Mouse (Mus musculus) ES-E14 (cell line): Measurements from ENCODE around the gene Galns. TPM values are rescaled to one million over a fixed set of nuclear protein-coding genes. Genes with fewer than 3 reads are reported as not detected.

ENCODE experiments used
- DNase-seq: peaks from one replicate; pipeline ENCODE4 v3.0.0-alpha.2; 2013; ENCODE audit warnings: low read depth, low spot score
- H3K27ac ChIP-seq: 2 replicates; pipeline ENCODE4 v1.5.1; 2012; ENCODE audit warnings: low read depth, mild to moderate bottlenecking, low read length, moderate library complexity, mixed read lengths; ENCODE audit not compliant: poor library complexity, insufficient read depth, severe bottlenecking
- H3K36me3 ChIP-seq: 2 replicates; pipeline ENCODE4 v1.6.1; 2012; ENCODE audit warnings: mild to moderate bottlenecking, low read length, moderate library complexity, mixed read lengths; ENCODE audit not compliant: control insufficient read depth, poor library complexity, insufficient read depth, severe bottlenecking
- H3K4me1 ChIP-seq, 2 experiments: fragments of 150-350 bp in 1 of 2; sonication (generic) in 1 of 2; 2 replicates each; pipeline ENCODE4 v1.6.1; 2012; ENCODE audit warnings: low read length in 2 of 2, mild to moderate bottlenecking in 1 of 2, mixed read lengths in 1 of 2; ENCODE audit not compliant: control insufficient read depth in 2 of 2, insufficient read depth in 2 of 2, poor library complexity in 1 of 2
- H3K4me3 ChIP-seq, 2 experiments: fragments of 150-350 bp in 1 of 2; sonication (generic) in 1 of 2; 2 replicates each; pipeline ENCODE4 v1.5.1; 2012; ENCODE audit warnings: low read length in 2 of 2, low read depth in 1 of 2, mild to moderate bottlenecking in 1 of 2, mixed read lengths in 1 of 2; ENCODE audit not compliant: insufficient read depth in 1 of 2, poor library complexity in 1 of 2, severe bottlenecking in 1 of 2
- H3K9ac ChIP-seq: 2 replicates; pipeline ENCODE4 v1.6.1; 2012; ENCODE audit warnings: low read depth, mild to moderate bottlenecking, low read length, mixed read lengths; ENCODE audit not compliant: poor library complexity, insufficient read depth, severe bottlenecking
- H3K9me3 ChIP-seq: fragments of 150-350 bp; sonication (generic); 2 replicates; pipeline ENCODE4 v1.6.1; 2012; ENCODE audit warnings: low read depth, mild to moderate bottlenecking, low read length; ENCODE audit not compliant: control insufficient read depth, insufficient read depth
- CHD2 ChIP-seq: IDR thresholded peaks from 2 replicates; pipeline ENCODE4 v1.6.1; 2014; ENCODE audit warnings: mild to moderate bottlenecking, low read depth, low read length, inconsistent platforms
- HCFC1 ChIP-seq: IDR thresholded peaks from 2 replicates; pipeline ENCODE4 v1.6.1; 2012; ENCODE audit warnings: low read length, inconsistent platforms, borderline replicate concordance; ENCODE audit not compliant: insufficient read depth
- MAFK ChIP-seq: IDR thresholded peaks from 2 replicates; pipeline ENCODE4 v1.6.1; 2014; ENCODE audit warnings: mild to moderate bottlenecking, low read depth, low read length, inconsistent platforms; ENCODE audit not compliant: insufficient read depth
- ZC3H11A ChIP-seq: IDR thresholded peaks from 2 replicates; pipeline ENCODE4 v1.6.1; 2012; ENCODE audit warnings: low read depth, mild to moderate bottlenecking, inconsistent platforms, low read length, borderline replicate concordance
- ZNF384 ChIP-seq: IDR thresholded peaks from 2 replicates; pipeline ENCODE4 v1.6.1; 2012; ENCODE audit warnings: low read depth, low read length, inconsistent platforms
- in situ Hi-C, 2 experiments: fragments of 600-800 bp; cut with MboI; formaldehyde crosslinking; loops; one replicate each; pipeline ENCODE4 v1.15.1; 2025; ENCODE audit warnings: low sequenced_read_pairs in 2 of 2, inconsistent platforms in 1 of 2; ENCODE audit not compliant: unreplicated experiment in 2 of 2
- total RNA-seq: library from RNA; depleted of rRNA; stranded (reverse); fragments of 300-350 nt; gene quantifications from 2 replicates; pipeline ENCODE4 v1.2.3, GENCODE M21; 2012

The Galns gene
- total RNA-seq, 1 experiment = 9.2 TPM

DNA sequence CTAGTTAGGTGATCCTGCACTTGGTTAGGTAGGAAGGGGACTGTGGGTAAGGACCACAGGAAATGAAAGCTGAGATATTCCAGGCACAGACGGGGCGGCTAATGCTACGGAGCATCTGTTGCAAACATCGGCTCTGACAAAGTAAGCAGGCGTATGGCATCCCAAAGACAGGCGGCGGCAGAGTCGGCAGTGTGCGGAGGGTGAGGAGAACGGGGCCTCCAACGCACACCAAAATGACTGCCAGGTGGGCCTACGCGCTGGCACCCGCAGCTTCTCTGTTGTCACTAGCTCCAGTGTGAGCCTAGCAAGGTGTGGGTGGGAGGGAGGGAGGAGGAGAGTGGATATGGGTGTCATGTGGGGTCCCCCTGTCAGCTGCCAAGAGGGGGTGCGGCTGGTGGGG lies 30.1 kb upstream of the Galns start:
- H3K4me3 ChIP-seq = no peak overlapping the region
- in situ Hi-C loops = no loop called here
- H3K27ac ChIP-seq = no peak overlapping the region
- H3K4me1 ChIP-seq = peaks cover 0 to 13% of the 10 kb centered on the region in 2 experiments; a peak in 2 of 4 replicates
- no peaks in the 10 kb centered on the region for H3K9me3 ChIP-seq
- H3K9ac ChIP-seq = no peak overlapping the region
- TF ChIP-seq MAFK = no peak
- no peak for TF ChIP-seq CHD2
- no peak for TF ChIP-seq ZC3H11A
- no peak for TF ChIP-seq ZNF384
- no peak for TF ChIP-seq HCFC1
- no peaks in the 10 kb centered on the region for H3K36me3 ChIP-seq
- no peak for DNase-seq

DNA sequence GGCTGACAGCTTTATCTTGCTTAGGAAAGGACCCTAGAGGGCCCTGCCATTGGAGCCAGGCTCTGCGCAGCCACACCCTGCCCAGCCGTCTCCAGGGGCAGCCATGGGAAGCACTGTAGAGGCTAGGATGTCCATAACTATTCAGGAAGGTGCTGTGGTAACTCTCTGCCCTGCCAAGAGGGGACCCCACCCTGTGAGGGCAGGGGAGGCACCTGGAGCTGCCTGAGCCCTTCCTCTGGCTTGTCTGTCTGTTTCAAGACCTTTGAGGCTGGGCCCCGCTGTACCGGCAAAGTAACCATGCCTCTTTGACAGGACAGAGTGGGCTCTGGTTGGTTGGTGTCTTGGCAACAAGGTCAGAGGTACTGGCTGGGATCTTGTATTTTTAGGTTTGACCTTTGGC lies 29.6 kb upstream of the Galns start:
- in situ Hi-C loops = no loop called here
- Histone ChIP-seq H3K27ac (no peak overlapping the region), H3K4me3 (no peak overlapping the region), H3K36me3 (no peaks in the 10 kb centered on the region), H3K4me1 (peaks cover 0 to 13% of the 10 kb centered on the region in 2 experiments; a peak in 2 of 4 replicates), H3K9me3 (no peaks in the 10 kb centered on the region), H3K9ac (no peak overlapping the region)
- DNase-seq = no peak
- TF ChIP-seq MAFK = no peak
- TF ChIP-seq CHD2 = no peak
- TF ChIP-seq ZNF384 = no peak
- no peak for TF ChIP-seq ZC3H11A
- TF ChIP-seq HCFC1 = no peak

DNA sequence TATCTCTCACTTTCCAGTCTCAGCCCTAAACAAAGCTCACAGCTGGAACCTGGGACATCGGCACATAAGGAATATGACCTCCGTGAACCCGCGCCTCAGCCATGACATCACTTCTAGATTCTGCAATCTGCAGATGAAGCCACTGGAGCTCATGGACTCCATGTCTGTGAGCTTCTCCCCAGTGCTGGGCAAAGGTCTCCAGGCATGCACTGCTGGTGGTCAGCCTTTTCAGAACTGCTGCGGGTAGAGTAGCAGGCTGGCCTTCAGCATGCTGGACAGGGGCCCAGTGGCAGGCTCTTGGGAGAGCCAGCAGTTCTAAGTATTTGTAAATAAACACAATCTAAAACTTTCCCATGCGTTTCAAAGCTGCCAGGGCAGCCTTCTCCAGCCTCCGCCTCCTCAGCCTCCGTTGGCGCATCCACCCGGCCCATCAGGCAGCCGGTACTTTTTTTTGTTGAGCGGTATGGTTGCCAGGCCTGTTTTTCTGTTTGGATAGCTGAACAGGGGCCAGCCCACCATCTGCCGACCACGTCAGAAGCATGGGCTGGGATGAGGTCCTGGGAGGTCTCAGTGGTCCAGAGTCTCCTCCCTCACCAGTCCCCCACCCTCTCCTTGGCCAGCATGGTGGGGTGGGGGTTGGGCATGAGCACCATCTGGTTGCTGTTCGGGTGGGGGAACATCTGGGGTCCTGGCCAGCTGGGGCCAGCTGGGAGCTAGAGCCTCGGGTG lies 28.4 kb upstream of the Galns start:
- DNase-seq = no peak
- Histone ChIP-seq H3K36me3 (no peaks in the 10 kb centered on the region), H3K4me3 (no peak overlapping the region), H3K4me1 (peaks cover 0 to 16% of the 10 kb centered on the region in 2 experiments; a peak in 2 of 4 replicates), H3K9me3 (no peaks in the 10 kb centered on the region), H3K9ac (no peak overlapping the region), H3K27ac (no peak overlapping the region)
- in situ Hi-C loops = no loop called here
- TF ChIP-seq ZC3H11A = no peak
- no peak for TF ChIP-seq MAFK
- TF ChIP-seq HCFC1 = no peak
- no peak for TF ChIP-seq CHD2
- no peak for TF ChIP-seq ZNF384

DNA sequence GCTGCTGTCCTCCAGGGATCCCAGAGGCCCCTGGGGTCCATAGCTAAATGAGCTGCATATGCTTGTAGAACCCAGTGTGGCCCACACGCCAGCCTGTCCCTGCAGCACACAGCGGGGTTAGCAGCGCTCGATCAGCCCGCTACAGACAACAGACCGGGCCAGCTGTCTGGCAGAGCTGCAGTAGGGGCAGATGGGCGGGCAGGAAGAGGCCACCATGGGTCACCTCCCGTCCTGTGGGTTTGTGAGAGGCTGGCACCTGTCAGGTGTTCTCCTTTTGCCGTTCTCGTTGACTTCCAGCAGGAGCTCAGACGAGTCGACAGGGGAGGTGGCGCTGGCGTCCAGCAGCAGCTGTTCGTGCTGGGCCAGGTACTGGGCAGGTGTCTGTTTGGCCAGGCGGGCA lies 27.3 kb upstream of the Galns start:
- no peak for DNase-seq
- peak overlapping the region in 1 of 2 experiments; percentile 21; a peak in 1 of 4 replicates for H3K4me3 ChIP-seq
- in situ Hi-C loops = no loop called here
- no peak overlapping the region for H3K9ac ChIP-seq
- H3K9me3 ChIP-seq = no peaks in the 10 kb centered on the region
- no peaks in the 10 kb centered on the region for H3K36me3 ChIP-seq
- no peak overlapping the region for H3K27ac ChIP-seq
- TF ChIP-seq CHD2 (no peak), ZC3H11A (no peak), MAFK (no peak), HCFC1 (no peak), ZNF384 (no peak)
- peaks cover 0 to 16% of the 10 kb centered on the region in 2 experiments; a peak in 2 of 4 replicates for H3K4me1 ChIP-seq
